In genomic region chr3:82051468-82051867, GRCm38 (mm10) we compare ENCODE assay signal across 23 mouse cellular contexts. TPM values are rescaled to one million over a fixed set of nuclear protein-coding genes. Genes with fewer than 3 reads are reported as not detected.
DNase-seq lines count a peak whose midpoint lies in the region; ATAC-seq and TF ChIP-seq lines count a peak whose summit lies in the region.
"Had no signal": no experiment of that assay in that cellular context is flagged by ENCODE, and none has a peak within 500 bp of the region (broad histone marks: within the 10 kb centered on the region; RNA-seq: fewer than 3 reads in every experiment).

No protein-coding gene starts in this region.

- no peaks in the 10 kb centered on the region for H3K9me3 ChIP-seq in intestine, embryonic 14.5 days (ENCODE audit: control insufficient read depth, low read length)
- no peaks in the 10 kb centered on the region for H3K9me3 ChIP-seq in intestine, postnatal 0 days (ENCODE audit: control insufficient read depth)
- no peaks in the 10 kb centered on the region for H3K9me3 ChIP-seq in embryonic facial prominence, embryonic 10.5 days
- no peaks in the 10 kb centered on the region for H3K9me3 ChIP-seq in intestine, embryonic 16.5 days (ENCODE audit: control insufficient read depth, low read length)
- H3K9me3 ChIP-seq: hindbrain, embryonic 10.5 days; liver, embryonic 15.5 days; midbrain, embryonic 10.5 days had no signal

- H3K9ac ChIP-seq in intestine, embryonic 14.5 days (ENCODE audit: low read length), result no peak overlapping the region
- H3K9ac ChIP-seq in intestine, postnatal 0 days (ENCODE audit: low read depth, low read length), result no peak overlapping the region
- H3K9ac ChIP-seq in intestine, embryonic 16.5 days (ENCODE audit: low read depth, low read length), result no peak overlapping the region
- H3K9ac ChIP-seq: liver, embryonic 15.5 days had no signal

- peaks cover 35% of the 10 kb centered on the region for H3K4me1 ChIP-seq in intestine, embryonic 14.5 days (replicated peaks; ENCODE audit: control insufficient read depth, insufficient read depth, low read length)
- no peaks in the 10 kb centered on the region for H3K4me1 ChIP-seq in intestine, postnatal 0 days (replicated peaks; ENCODE audit: control insufficient read depth, insufficient read depth, low read length)
- peaks cover 41% of the 10 kb centered on the region for H3K4me1 ChIP-seq in embryonic facial prominence, embryonic 10.5 days
- peaks cover 6% of the 10 kb centered on the region; the same call in 1 of the 2 replicates for H3K4me1 ChIP-seq in intestine, embryonic 16.5 days (ENCODE audit: control insufficient read depth, insufficient read depth, low read length)
- H3K4me1 ChIP-seq: liver, embryonic 15.5 days had no signal

- H3K27ac ChIP-seq in intestine, embryonic 14.5 days (ENCODE audit: low read depth), result peak overlapping the region; percentile 73
- no peak overlapping the region for H3K27ac ChIP-seq in intestine, postnatal 0 days (ENCODE audit: low read depth, low read length)
- no peak overlapping the region for H3K27ac ChIP-seq in embryonic facial prominence, embryonic 10.5 days (replicated peaks)
- H3K27ac ChIP-seq in intestine, embryonic 16.5 days (ENCODE audit: low read length), result peak overlapping the region; percentile 55; the same call in 1 of the 2 replicates
- H3K27ac ChIP-seq in left cerebral cortex, adult 2 months, result no peak overlapping the region; the same call in 1 of the 2 replicates
- H3K27ac ChIP-seq: hindbrain, embryonic 10.5 days; liver, embryonic 15.5 days; macrophage; midbrain, embryonic 10.5 days had no signal

- intact Hi-C loops in left cerebral cortex, adult 2 months (cut with DNase I), result no loop called here

- DNase-seq in embryo, embryonic 11 days, result peak; percentile 38
- no peak for DNase-seq in embryo, embryonic 9.5 days (ENCODE audit: extremely low spot score)
- no peak for DNase-seq in intestine, embryonic 14.5 days (ENCODE audit: low spot score)
- peak; percentile 14 for DNase-seq in embryonic facial prominence, embryonic 10.5 days (ENCODE audit: low spot score)
- no peak for DNase-seq in left cerebral cortex, adult 2 months (ENCODE audit: extremely low spot score in 1 of 2, low spot score in 2 of 2)
- DNase-seq: adrenal gland, postnatal 10 days; cerebellum, adult 9-10 months; gastrocnemius, postnatal 36 days; kidney, postnatal 36 days; layer of hippocampus, adult 9-11 months; right cerebral cortex, postnatal 4 days; thymus, adult 18-20 months; thymus, postnatal 4 days had no signal

- ATAC-seq in intestine, embryonic 14.5 days (replicated peaks; ENCODE audit: low FRiP score, low TSS enrichment, low read depth), result no peak
- ATAC-seq in intestine, postnatal 0 days, result no peak
- no peak for ATAC-seq in intestine, embryonic 16.5 days
- ATAC-seq in activated CD4-positive, CD25-positive, alpha-beta regulatory T cell, adult 4 months, result no peak
- ATAC-seq: CD4-positive, CD25-positive, alpha-beta regulatory T cell, adult 4 months; Patski had no signal

- H3K4me3 ChIP-seq in intestine, embryonic 14.5 days (ENCODE audit: low read depth, low read length), result no peak overlapping the region
- H3K4me3 ChIP-seq in intestine, postnatal 0 days (ENCODE audit: low read depth, low read length), result no peak overlapping the region
- H3K4me3 ChIP-seq in embryonic facial prominence, embryonic 10.5 days, result no peak overlapping the region
- no peak overlapping the region for H3K4me3 ChIP-seq in intestine, embryonic 16.5 days (ENCODE audit: low read length)
- H3K4me3 ChIP-seq in left cerebral cortex, adult 2 months, result no peak overlapping the region
- H3K4me3 ChIP-seq: erythroblast, embryonic 14.5 days; hindbrain, embryonic 10.5 days; liver, embryonic 15.5 days; midbrain, embryonic 10.5 days had no signal

- no peaks in the 10 kb centered on the region for H3K27me3 ChIP-seq in intestine, embryonic 14.5 days (replicated peaks; ENCODE audit: control insufficient read depth, insufficient read depth, low read length)
- no peaks in the 10 kb centered on the region for H3K27me3 ChIP-seq in intestine, postnatal 0 days (replicated peaks; ENCODE audit: control insufficient read depth, insufficient read depth, low read length)
- H3K27me3 ChIP-seq in embryonic facial prominence, embryonic 10.5 days (replicated peaks; ENCODE audit: low read depth, poor library complexity, severe bottlenecking), result no peaks in the 10 kb centered on the region
- H3K27me3 ChIP-seq in intestine, embryonic 16.5 days (replicated peaks; ENCODE audit: control insufficient read depth, insufficient read depth, low read length), result no peaks in the 10 kb centered on the region
- H3K27me3 ChIP-seq: liver, embryonic 15.5 days had no signal

- H3K36me3 ChIP-seq in intestine, embryonic 14.5 days (ENCODE audit: control insufficient read depth, insufficient read depth, low read length), result peaks cover 13% of the 10 kb centered on the region
- no peaks in the 10 kb centered on the region for H3K36me3 ChIP-seq in intestine, postnatal 0 days (ENCODE audit: control insufficient read depth, insufficient read depth)
- no peaks in the 10 kb centered on the region for H3K36me3 ChIP-seq in embryonic facial prominence, embryonic 10.5 days (replicated peaks)
- no peaks in the 10 kb centered on the region for H3K36me3 ChIP-seq in intestine, embryonic 16.5 days (ENCODE audit: control insufficient read depth, insufficient read depth, low read length)
- H3K36me3 ChIP-seq: hindbrain, embryonic 10.5 days; liver, embryonic 15.5 days; midbrain, embryonic 10.5 days had no signal

- TF ChIP-seq CTCF in intestine, postnatal 0 days (IDR thresholded peaks at IDR 0.05; ENCODE audit: low read depth), result no peak
- no peak for TF ChIP-seq CTCF in left cerebral cortex, adult 2 months (IDR thresholded peaks at IDR 0.05)

- no peak overlapping the region for H3K4me2 ChIP-seq in intestine, embryonic 14.5 days (ENCODE audit: low read length)
- H3K4me2 ChIP-seq in intestine, postnatal 0 days (replicated peaks; ENCODE audit: low read depth), result no peak overlapping the region
- H3K4me2 ChIP-seq in intestine, embryonic 16.5 days (ENCODE audit: low read depth, low read length), result no peak overlapping the region
- H3K4me2 ChIP-seq: liver, embryonic 15.5 days had no signal

RNA-seq across cellular contexts. Expression of gene Gucy1b1, which starts 23.0 kb away (rescaled TPM):
- polyA plus RNA-seq in intestine, embryonic 14.5 days (2014; fragmentation: Nextera tagmentation; extraction: Ambion mirVana), result 76.3 and 92.8 TPM in 2 replicates
- 23.3 and 24.8 TPM in 2 replicates for polyA plus RNA-seq in intestine, postnatal 0 days (2015; fragmentation: Nextera tagmentation; extraction: Ambion mirVana)
- polyA plus RNA-seq in embryonic facial prominence, embryonic 10.5 days (2016; fragmentation: Nextera tagmentation; extraction: Ambion mirVana), result 3.2 and 3.5 TPM in 2 replicates
- 55.3 and 59.7 TPM in 2 replicates for polyA plus RNA-seq in intestine, embryonic 16.5 days (2015; fragmentation: Nextera tagmentation; extraction: Ambion mirVana)
- 1 to 10 TPM; 4.7 to 5.2 TPM for polyA plus RNA-seq in activated CD4-positive, CD25-positive, alpha-beta regulatory T cell, adult 4 months (2017; shearing (Covaris generic))
- 100 to 1,000 TPM; 160 to 163 TPM for total RNA-seq in left cerebral cortex, adult 2 months (2021)
- polyA plus RNA-seq: erythroblast, embryonic 14.5 days; Patski had no signal

Comparison
In these comparisons a context has a peak if more than half of its experiments do, and no peak if none do; other contexts are left out.
1. DNase-seq: peak in embryo, embryonic 11 days (single experiment) and embryonic facial prominence, embryonic 10.5 days (single experiment); none in embryo, embryonic 9.5 days (single experiment), intestine, embryonic 14.5 days (single experiment) and left cerebral cortex, adult 2 months (0 of 2).
2. H3K27ac ChIP-seq: peak in intestine, embryonic 14.5 days (single experiment) and intestine, embryonic 16.5 days (single experiment); none in intestine, postnatal 0 days (single experiment), embryonic facial prominence, embryonic 10.5 days (single experiment) and left cerebral cortex, adult 2 months (single experiment).